Mouse (Mus musculus) neural tube, embryonic 11.5 days (tissue): ENCODE results near the gene Fbxw7. TPM values are rescaled to one million over a fixed set of nuclear protein-coding genes. Genes with fewer than 3 reads are reported as not detected.

Source experiments
- ATAC-seq: fragments of 200-750 bp; cut with Nextera tagmentation; 2 replicates; pipeline ENCODE4 v1.8.0; 2017; ENCODE audit warnings: moderate number of reproducible peaks, mild to moderate bottlenecking, moderate TSS enrichment, moderate library complexity; ENCODE audit not compliant: insufficient read depth, low FRiP score, low TSS enrichment
- DNase-seq: peaks from one replicate; pipeline ENCODE4 v3.0.0-alpha.2; 2015; ENCODE audit warnings: low spot score
- H3K27ac ChIP-seq: fragments of 300-500 bp; sonication (generic); 2 replicates; pipeline ENCODE4 v1.5.1; 2014; ENCODE audit warnings: low read depth, mild to moderate bottlenecking, low read length
- H3K27me3 ChIP-seq: fragments of 300-500 bp; sonication (generic); 2 replicates; pipeline ENCODE4 v1.6.1; 2014; ENCODE audit warnings: mild to moderate bottlenecking, low read length, mixed read lengths; ENCODE audit not compliant: control insufficient read depth, insufficient read depth
- H3K36me3 ChIP-seq: fragments of 300-500 bp; sonication (generic); 2 replicates; pipeline ENCODE4 v1.6.1; 2014; ENCODE audit warnings: mild to moderate bottlenecking, low read length, moderate library complexity, mixed read lengths; ENCODE audit not compliant: control insufficient read depth, insufficient read depth
- H3K4me1 ChIP-seq: fragments of 300-500 bp; sonication (generic); 2 replicates; pipeline ENCODE4 v1.6.1; 2014; ENCODE audit warnings: low read length, mixed read lengths; ENCODE audit not compliant: control insufficient read depth, insufficient read depth
- H3K4me2 ChIP-seq: fragments of 300-500 bp; sonication (generic); 2 replicates; pipeline ENCODE4 v1.6.1; 2014; ENCODE audit warnings: low read depth, mild to moderate bottlenecking, moderate library complexity
- H3K4me3 ChIP-seq: fragments of 300-500 bp; sonication (generic); 2 replicates; pipeline ENCODE4 v1.5.1; 2014; ENCODE audit warnings: low read depth, low read length
- H3K9ac ChIP-seq: fragments of 300-500 bp; sonication (generic); 2 replicates; pipeline ENCODE4 v1.6.1; 2014; ENCODE audit warnings: mild to moderate bottlenecking, low read length
- H3K9me3 ChIP-seq: fragments of 300-500 bp; sonication (generic); 2 replicates; pipeline ENCODE4 v1.6.1; 2016; ENCODE audit warnings: low read length; ENCODE audit not compliant: control insufficient read depth
- WGBS: fragments of 180-500 bp; shearing (Covaris S2); extraction: QIAGEN DNeasy Blood & Tissue Kit; methylation state at CpG from one replicate; pipeline ENCODE4 v1.1.7; 2014; 5-methylcytosine and 5-hydroxymethylcytosine counted together
- polyA plus RNA-seq: library from polyadenylated mRNA; unstranded; fragments of >200 nt; fragmentation: Nextera tagmentation; extraction: Ambion mirVana; gene quantifications from 2 replicates; pipeline ENCODE4 v1.2.1, GENCODE M21; 2014

Fbxw7 gene
- polyA plus RNA-seq, 1 experiment from 2014 or later = 23.0 TPM

GRCm38 (mm10) chr3:84923256-84923655, 108.2 kb downstream of the Fbxw7 start:
- Histone ChIP-seq H3K9ac (no peak overlapping the region), H3K4me2 (no peak overlapping the region), H3K9me3 (no peaks in the 10 kb centered on the region), H3K36me3 (no peaks in the 10 kb centered on the region), H3K4me1 (no peaks in the 10 kb centered on the region), H3K27me3 (no peaks in the 10 kb centered on the region), H3K4me3 (no peak overlapping the region), H3K27ac (no peak overlapping the region)
- DNase-seq (no peak), ATAC-seq (no peak)
- 91% methylated on average over 1 of the region's 1 CpGs for WGBS

GRCm38 (mm10) chr3:84923670-84924069, 108.6 kb downstream of the Fbxw7 start:
- Histone ChIP-seq H3K9me3 (no peaks in the 10 kb centered on the region), H3K4me1 (no peaks in the 10 kb centered on the region), H3K4me2 (no peak overlapping the region), H3K9ac (no peak overlapping the region), H3K27ac (no peak overlapping the region), H3K27me3 (no peaks in the 10 kb centered on the region), H3K36me3 (no peaks in the 10 kb centered on the region), H3K4me3 (no peak overlapping the region)
- DNase-seq (no peak), ATAC-seq (no peak)
- WGBS = 94% methylated on average over 1 of the region's 1 CpGs

- H3K4me2 ChIP-seq = no peak overlapping the region
- H3K27me3 ChIP-seq = no peaks in the 10 kb centered on the region
- DNase-seq (no peak), ATAC-seq (no peak)
- no peak overlapping the region for H3K9ac ChIP-seq
- no peak overlapping the region for H3K4me3 ChIP-seq
- no peaks in the 10 kb centered on the region for H3K9me3 ChIP-seq
- WGBS = 87% methylated on average over 4 of the region's 4 CpGs
- no peak overlapping the region for H3K27ac ChIP-seq
- H3K36me3 ChIP-seq = no peaks in the 10 kb centered on the region
- no peaks in the 10 kb centered on the region for H3K4me1 ChIP-seq
Measured at GRCm38 (mm10) chr3:84925229-84925628, 110.2 kb downstream of the Fbxw7 start.

GRCm38 (mm10) chr3:84926140-84926539, 111.1 kb downstream of the Fbxw7 start:
- DNase-seq (no peak), ATAC-seq (no peak)
- Histone ChIP-seq H3K27ac (no peak overlapping the region), H3K4me1 (no peaks in the 10 kb centered on the region), H3K4me3 (no peak overlapping the region), H3K27me3 (no peaks in the 10 kb centered on the region), H3K9me3 (no peaks in the 10 kb centered on the region), H3K4me2 (no peak overlapping the region), H3K9ac (no peak overlapping the region), H3K36me3 (no peaks in the 10 kb centered on the region)
- 96% methylated on average over 5 of the region's 5 CpGs for WGBS

GRCm38 (mm10) chr3:84927168-84927794, 112.2 kb downstream of the Fbxw7 start:
- Histone ChIP-seq H3K36me3 (no peaks in the 10 kb centered on the region), H3K9me3 (no peaks in the 10 kb centered on the region), H3K27me3 (no peaks in the 10 kb centered on the region), H3K9ac (no peak overlapping the region), H3K4me1 (no peaks in the 10 kb centered on the region), H3K27ac (no peak overlapping the region), H3K4me2 (no peak overlapping the region), H3K4me3 (no peak overlapping the region)
- DNase-seq (no peak), ATAC-seq (no peak)
- 89% methylated on average over 8 of the region's 8 CpGs for WGBS

GRCm38 (mm10) chr3:84927901-84928300, 112.8 kb downstream of the Fbxw7 start:
- no peaks in the 10 kb centered on the region for H3K36me3 ChIP-seq
- no peak overlapping the region for H3K9ac ChIP-seq
- no peaks in the 10 kb centered on the region for H3K4me1 ChIP-seq
- no peak overlapping the region for H3K4me3 ChIP-seq
- 81% methylated on average over 2 of the region's 2 CpGs for WGBS
- H3K27ac ChIP-seq = no peak overlapping the region
- H3K9me3 ChIP-seq = no peaks in the 10 kb centered on the region
- no peak for ATAC-seq
- no peak overlapping the region for H3K4me2 ChIP-seq
- H3K27me3 ChIP-seq = no peaks in the 10 kb centered on the region
- no peak for DNase-seq

- Histone ChIP-seq H3K27ac (no peak overlapping the region), H3K27me3 (no peaks in the 10 kb centered on the region), H3K4me3 (no peak overlapping the region), H3K9me3 (no peaks in the 10 kb centered on the region), H3K9ac (no peak overlapping the region), H3K4me2 (no peak overlapping the region), H3K36me3 (no peaks in the 10 kb centered on the region), H3K4me1 (no peaks in the 10 kb centered on the region)
- 88% methylated on average over 3 of the region's 3 CpGs for WGBS
- ATAC-seq = no peak
- DNase-seq = no peak
Measured at GRCm38 (mm10) chr3:84929171-84929570, 114.1 kb downstream of the Fbxw7 start.

GRCm38 (mm10) chr3:84930683-84931082, 115.6 kb downstream of the Fbxw7 start:
- 85% methylated on average over 3 of the region's 3 CpGs for WGBS
- H3K4me2 ChIP-seq = no peak overlapping the region
- no peaks in the 10 kb centered on the region for H3K9me3 ChIP-seq
- no peaks in the 10 kb centered on the region for H3K36me3 ChIP-seq
- DNase-seq = no peak
- no peaks in the 10 kb centered on the region for H3K4me1 ChIP-seq
- ATAC-seq = no peak
- no peak overlapping the region for H3K9ac ChIP-seq
- no peak overlapping the region for H3K27ac ChIP-seq
- no peaks in the 10 kb centered on the region for H3K27me3 ChIP-seq
- H3K4me3 ChIP-seq = no peak overlapping the region

GRCm38 (mm10) chr3:84935729-84936128, 120.7 kb downstream of the Fbxw7 start:
- H3K27ac ChIP-seq = no peak overlapping the region
- ATAC-seq = no peak

More at GRCm38 (mm10) chr3:84935729-84936128, 120.7 kb downstream of the Fbxw7 start:
- Histone ChIP-seq H3K4me3 (no peak overlapping the region), H3K4me1 (peaks cover 8% of the 10 kb centered on the region; the same call in 1 of the 2 replicates), H3K4me2 (no peak overlapping the region), H3K9me3 (no peaks in the 10 kb centered on the region), H3K27me3 (no peaks in the 10 kb centered on the region), H3K36me3 (no peaks in the 10 kb centered on the region), H3K9ac (no peak overlapping the region)
- DNase-seq = no peak
- 91% methylated on average over 1 of the region's 1 CpGs for WGBS
